Mouse (Mus musculus) forebrain, embryonic 16.5 days (tissue): ENCODE results near the gene C1qb. TPM values are rescaled to one million over a fixed set of nuclear protein-coding genes. Genes with fewer than 3 reads are reported as not detected.

Experiments
- ATAC-seq: fragments of 200-750 bp; cut with Nextera tagmentation; 2 replicates; pipeline ENCODE4 v1.8.0; 2017; ENCODE audit warnings: mild to moderate bottlenecking, moderate library complexity
- H3K27ac ChIP-seq: fragments of 300-500 bp; sonication (generic); 2 replicates; pipeline ENCODE4 v1.5.1; 2014; ENCODE audit warnings: low read length, control low read depth
- H3K27me3 ChIP-seq: fragments of 300-500 bp; sonication (generic); replicated peaks from 2 replicates; pipeline ENCODE4 v1.6.1; 2014; ENCODE audit warnings: low read length; ENCODE audit not compliant: control insufficient read depth, insufficient read depth
- H3K36me3 ChIP-seq: fragments of 300-500 bp; sonication (generic); 2 replicates; pipeline ENCODE4 v1.6.1; 2014; ENCODE audit not compliant: control insufficient read depth, insufficient read depth
- H3K4me1 ChIP-seq: fragments of 300-500 bp; sonication (generic); replicated peaks from 2 replicates; pipeline ENCODE4 v1.6.1; 2014; ENCODE audit warnings: low read length; ENCODE audit not compliant: control insufficient read depth, insufficient read depth
- H3K4me2 ChIP-seq: fragments of 300-500 bp; sonication (generic); 2 replicates; pipeline ENCODE4 v1.6.1; 2014; ENCODE audit warnings: mild to moderate bottlenecking, low read length, control low read depth
- H3K4me3 ChIP-seq: fragments of 300-500 bp; sonication (generic); replicated peaks from 2 replicates; pipeline ENCODE4 v1.5.1; 2014; ENCODE audit warnings: mild to moderate bottlenecking, low read length, control low read depth
- H3K9ac ChIP-seq: fragments of 300-500 bp; sonication (generic); replicated peaks from 2 replicates; pipeline ENCODE4 v1.6.1; 2014; ENCODE audit warnings: low read depth, low read length, control low read depth
- H3K9me3 ChIP-seq: fragments of 300-500 bp; sonication (generic); 2 replicates; pipeline ENCODE4 v1.6.1; 2016; ENCODE audit warnings: low read length; ENCODE audit not compliant: control insufficient read depth
- WGBS: fragments of 180-500 bp; shearing (Covaris S2); extraction: QIAGEN DNeasy Blood & Tissue Kit; methylation state at CpG from one replicate; pipeline ENCODE4 v1.1.7; 2014; 5-methylcytosine and 5-hydroxymethylcytosine counted together
- polyA plus RNA-seq: library from polyadenylated mRNA; unstranded; fragments of >200 nt; fragmentation: Nextera tagmentation; extraction: Ambion mirVana; gene quantifications from 2 replicates; pipeline ENCODE4 v1.2.1, GENCODE M21; 2015

The C1qb gene
- polyA plus RNA-seq, 1 experiment from 2014 or later: 24.1 TPM

DNA sequence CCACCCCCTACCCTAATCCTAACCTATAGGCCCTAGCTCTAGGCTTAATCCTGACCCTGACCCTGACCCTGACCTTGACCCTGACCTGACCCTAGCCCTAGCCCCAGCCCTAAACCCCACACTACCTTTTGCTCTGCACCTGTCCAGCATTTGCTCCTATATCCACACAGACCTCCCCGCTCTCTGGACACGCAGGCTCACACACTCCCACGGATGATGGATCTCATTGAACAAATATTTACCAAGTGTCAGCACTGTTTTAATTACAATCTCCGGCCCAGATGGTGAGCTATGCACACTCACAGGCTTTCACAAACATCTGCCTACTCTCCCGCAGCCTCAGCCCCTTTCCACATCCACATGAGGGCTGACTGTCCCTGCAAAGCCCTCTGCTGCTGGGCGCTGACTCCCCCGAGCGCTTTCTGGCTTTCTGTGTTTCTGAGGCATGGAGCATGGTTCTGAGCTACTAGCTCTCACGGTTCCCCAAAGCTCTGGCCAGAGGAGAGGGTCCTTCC lies 12.2 kb upstream of the C1qb start:
- ATAC-seq: no peak
- peaks cover 20% of the 10 kb centered on the region for H3K27me3 ChIP-seq
- H3K4me2 ChIP-seq: no peak overlapping the region
- no peak overlapping the region for H3K27ac ChIP-seq
- H3K9me3 ChIP-seq: no peaks in the 10 kb centered on the region
- no peaks in the 10 kb centered on the region for H3K36me3 ChIP-seq
- H3K9ac ChIP-seq: no peak overlapping the region
- 54% methylated on average over 9 of the region's 9 CpGs for WGBS
- no peak overlapping the region for H3K4me3 ChIP-seq
- peaks cover 4% of the 10 kb centered on the region; the same call in 1 of the 2 replicates for H3K4me1 ChIP-seq

DNA sequence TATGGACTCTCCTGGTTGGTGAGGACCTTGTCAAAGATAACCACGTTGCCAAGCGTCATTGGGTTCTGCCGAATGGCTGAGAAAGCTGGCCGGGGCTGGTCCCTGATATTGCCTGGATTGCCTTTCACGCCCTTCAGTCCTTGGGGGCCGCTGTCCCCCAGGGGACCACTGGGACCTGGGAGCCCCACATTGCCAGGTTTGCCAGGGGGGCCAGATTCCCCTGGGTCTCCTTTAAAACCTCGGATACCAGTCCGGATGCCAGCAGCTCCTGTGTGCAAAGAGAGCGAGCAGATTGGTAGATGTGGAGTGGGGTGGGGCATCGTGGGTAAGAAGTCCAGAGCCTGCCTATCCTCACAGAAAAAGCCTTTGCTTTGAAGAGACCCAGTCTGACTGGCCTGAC lies 10.5 kb upstream of the C1qb start:
- Histone ChIP-seq H3K4me1 (peaks cover 4% of the 10 kb centered on the region; the same call in 1 of the 2 replicates), H3K27ac (no peak overlapping the region), H3K27me3 (peaks cover 20% of the 10 kb centered on the region), H3K9ac (no peak overlapping the region), H3K36me3 (no peaks in the 10 kb centered on the region), H3K9me3 (no peaks in the 10 kb centered on the region), H3K4me3 (no peak overlapping the region), H3K4me2 (no peak overlapping the region)
- 34% methylated on average over 10 of the region's 10 CpGs for WGBS
- ATAC-seq: no peak

DNA sequence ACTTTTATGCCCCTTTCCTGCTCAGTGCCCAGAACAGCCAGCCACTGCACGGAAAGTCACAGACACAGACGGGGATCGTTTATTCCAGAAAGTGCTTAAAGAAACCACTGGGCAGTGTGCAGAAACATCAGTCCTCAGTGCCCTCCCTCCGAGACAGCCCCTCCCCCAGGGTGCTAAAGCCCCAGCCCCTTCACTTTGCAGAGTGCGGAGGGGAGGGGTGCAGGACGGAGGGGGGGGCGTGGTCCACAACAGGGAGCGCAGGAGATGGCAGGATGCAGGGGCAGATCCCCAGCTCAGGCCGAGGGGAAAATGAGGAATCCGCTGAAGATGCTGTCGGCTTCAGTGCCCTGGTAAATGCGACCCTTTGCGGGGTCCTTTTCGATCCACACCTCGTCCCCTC lies 9.9 kb upstream of the C1qb start:
- Histone ChIP-seq H3K4me2 (no peak overlapping the region), H3K27me3 (peaks cover 20% of the 10 kb centered on the region), H3K9ac (no peak overlapping the region), H3K4me3 (no peak overlapping the region), H3K9me3 (no peaks in the 10 kb centered on the region), H3K27ac (no peak overlapping the region), H3K4me1 (peaks cover 4% of the 10 kb centered on the region; the same call in 1 of the 2 replicates), H3K36me3 (no peaks in the 10 kb centered on the region)
- no peak for ATAC-seq
- 2% methylated on average over 14 of the region's 15 CpGs for WGBS

DNA sequence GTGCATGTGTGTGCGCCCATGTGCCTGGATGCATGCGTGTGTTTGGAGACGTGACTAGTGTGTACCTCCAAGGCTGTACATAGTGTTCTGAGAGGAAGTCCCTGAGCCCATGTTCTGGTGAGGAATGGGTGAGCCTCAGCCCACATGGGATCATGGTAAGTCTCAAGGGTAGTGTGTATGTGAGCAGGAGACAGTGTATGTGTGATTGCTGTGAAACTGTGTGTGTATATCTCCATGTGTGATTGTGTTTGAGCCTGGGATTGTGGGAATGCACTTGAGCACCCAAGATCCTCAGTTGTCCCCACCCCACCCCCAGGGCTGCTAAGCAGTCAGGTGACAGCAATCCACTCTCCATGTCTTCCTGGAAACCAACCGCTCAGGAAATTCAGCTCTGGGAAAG lies 8.8 kb upstream of the C1qb start:
- Histone ChIP-seq H3K27ac (no peak overlapping the region), H3K9ac (no peak overlapping the region), H3K36me3 (no peaks in the 10 kb centered on the region), H3K4me3 (no peak overlapping the region), H3K4me2 (no peak overlapping the region), H3K27me3 (peaks cover 20% of the 10 kb centered on the region), H3K9me3 (no peaks in the 10 kb centered on the region), H3K4me1 (peaks cover 4% of the 10 kb centered on the region; the same call in 1 of the 2 replicates)
- no peak for ATAC-seq
- WGBS: 77% methylated on average over 4 of the region's 4 CpGs

DNA sequence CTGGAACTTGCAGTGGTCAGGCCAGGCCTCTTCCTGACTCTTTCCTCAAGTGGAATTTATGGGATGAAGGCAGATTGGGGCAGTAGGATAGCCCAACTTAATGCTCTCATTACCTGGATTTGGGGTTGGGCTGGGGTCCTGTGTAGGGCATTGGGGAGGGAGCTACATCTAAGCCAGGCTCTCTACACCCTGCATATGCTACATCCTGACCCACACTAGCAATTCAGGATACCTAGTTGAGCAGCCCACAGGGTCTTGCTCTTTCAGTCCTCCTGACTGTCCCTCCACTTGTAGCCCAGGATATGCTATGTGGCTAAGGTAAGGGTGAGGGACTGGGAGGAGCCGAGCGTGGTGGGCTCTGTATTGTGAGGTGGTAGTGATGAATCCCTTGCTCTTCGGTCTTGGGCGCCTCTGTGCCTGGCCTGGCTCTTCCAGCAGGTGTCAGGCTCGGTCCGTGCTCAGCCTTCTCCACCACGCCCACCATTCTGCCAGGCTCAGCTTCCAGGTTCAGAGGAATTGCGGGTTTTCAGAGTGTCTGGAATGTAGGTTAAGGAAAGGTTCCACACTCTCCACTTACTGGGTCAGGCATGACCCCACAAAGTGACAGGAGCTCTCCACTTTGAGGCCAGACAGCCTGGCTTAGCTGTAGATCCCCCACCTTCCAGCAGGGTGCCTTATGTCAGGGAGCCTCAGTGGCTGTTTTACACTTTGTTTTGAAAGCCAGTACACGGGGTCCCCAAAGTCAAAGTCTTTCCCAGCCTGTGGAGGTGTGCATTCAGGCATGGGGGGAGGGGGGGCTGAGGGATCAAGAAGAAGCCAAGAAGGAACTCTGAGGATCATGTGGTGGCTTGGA lies 7.9 kb upstream of the C1qb start:
- WGBS: 5% methylated on average over 9 of the region's 9 CpGs
- peaks cover 4% of the 10 kb centered on the region; the same call in 1 of the 2 replicates for H3K4me1 ChIP-seq
- H3K9ac ChIP-seq: no peak overlapping the region
- ATAC-seq: peak; percentile 81
- H3K36me3 ChIP-seq: no peaks in the 10 kb centered on the region
- no peaks in the 10 kb centered on the region for H3K9me3 ChIP-seq
- H3K4me3 ChIP-seq: no peak overlapping the region
- H3K4me2 ChIP-seq: no peak overlapping the region
- H3K27me3 ChIP-seq: peaks cover 20% of the 10 kb centered on the region
- H3K27ac ChIP-seq: no peak overlapping the region

- Histone ChIP-seq H3K9me3 (no peaks in the 10 kb centered on the region), H3K4me1 (peaks cover 4% of the 10 kb centered on the region; the same call in 1 of the 2 replicates), H3K4me2 (no peak within 1 kb of the TSS), H3K36me3 (no peaks in the 10 kb centered on the region), H3K27me3 (peaks cover 20% of the 10 kb centered on the region), H3K4me3 (no peak within 1 kb of the TSS), H3K27ac (no peak within 1 kb of the TSS), H3K9ac (0 out of 2 replicates have a peak within 1 kb of the TSS, but pooled peaks have one; percentile 5)
- ATAC-seq: no peak
- WGBS: 78% methylated on average over 5 of the region's 5 CpGs
Measured at GRCm38 (mm10) chr4:136892811-136893210, 6.8 kb upstream of the C1qb start, which contains the start of gene C1qc. TSS of gene C1qc (minus strand) at chr4:136893065.

- Histone ChIP-seq H3K9ac (0 out of 2 replicates have a peak overlapping the region, but pooled peaks have one; percentile 5), H3K4me1 (peaks cover 4% of the 10 kb centered on the region; the same call in 1 of the 2 replicates), H3K9me3 (no peaks in the 10 kb centered on the region), H3K4me2 (no peak overlapping the region), H3K27ac (no peak overlapping the region), H3K27me3 (peaks cover 20% of the 10 kb centered on the region), H3K36me3 (no peaks in the 10 kb centered on the region), H3K4me3 (no peak overlapping the region)
- no peak for ATAC-seq
- 58% methylated on average over 7 of the region's 7 CpGs for WGBS
Measured at GRCm38 (mm10) chr4:136892371-136892770, 6.4 kb upstream of the C1qb start.

GRCm38 (mm10) chr4:136891115-136891514 lies 5.1 kb upstream of the C1qb start:
- Histone ChIP-seq H3K4me3 (no peak overlapping the region), H3K27ac (no peak overlapping the region), H3K4me1 (peaks cover 4% of the 10 kb centered on the region; the same call in 1 of the 2 replicates), H3K36me3 (no peaks in the 10 kb centered on the region), H3K9me3 (no peaks in the 10 kb centered on the region), H3K27me3 (peaks cover 8% of the 10 kb centered on the region), H3K4me2 (no peak overlapping the region), H3K9ac (no peak overlapping the region)
- WGBS: 86% methylated on average over 4 of the region's 4 CpGs
- ATAC-seq: no peak

- 91% methylated on average over 15 of the region's 15 CpGs for WGBS
- no peaks in the 10 kb centered on the region for H3K4me1 ChIP-seq
- peaks cover 3% of the 10 kb centered on the region; the same call in 1 of the 2 replicates for H3K27me3 ChIP-seq
- H3K36me3 ChIP-seq: no peaks in the 10 kb centered on the region
- H3K27ac ChIP-seq: no peak overlapping the region
- no peak overlapping the region for H3K9ac ChIP-seq
- no peak for ATAC-seq
- no peaks in the 10 kb centered on the region for H3K9me3 ChIP-seq
- H3K4me2 ChIP-seq: no peak overlapping the region
- H3K4me3 ChIP-seq: no peak overlapping the region
Measured at GRCm38 (mm10) chr4:136889981-136890380, 4.0 kb upstream of the C1qb start.
